Mouse (Mus musculus): Measurements from ENCODE around the gene Tmem135. TPM values are rescaled to one million over a fixed set of nuclear protein-coding genes. Genes with fewer than 3 reads are reported as not detected.

Gene Tmem135
- polyA plus RNA-seq, 1 experiment = 37.5 TPM

GRCm38 (mm10) chr7:89155223-89155622, 248.8 kb downstream of the Tmem135 start:
- DNase-seq (ENCODE audit: extremely low spot score in 1 of 2, low spot score in 1 of 2) = no peak

GRCm38 (mm10) chr7:89151345-89151744, 252.7 kb downstream of the Tmem135 start:
- no peak for DNase-seq (ENCODE audit: extremely low spot score in 1 of 2, low spot score in 1 of 2)

GRCm38 (mm10) chr7:89140640-89141300, 263.3 kb downstream of the Tmem135 start:
- DNase-seq (ENCODE audit: extremely low spot score in 1 of 2, low spot score in 1 of 2) = peak in 1 of 2 experiments; percentile 34

DNA sequence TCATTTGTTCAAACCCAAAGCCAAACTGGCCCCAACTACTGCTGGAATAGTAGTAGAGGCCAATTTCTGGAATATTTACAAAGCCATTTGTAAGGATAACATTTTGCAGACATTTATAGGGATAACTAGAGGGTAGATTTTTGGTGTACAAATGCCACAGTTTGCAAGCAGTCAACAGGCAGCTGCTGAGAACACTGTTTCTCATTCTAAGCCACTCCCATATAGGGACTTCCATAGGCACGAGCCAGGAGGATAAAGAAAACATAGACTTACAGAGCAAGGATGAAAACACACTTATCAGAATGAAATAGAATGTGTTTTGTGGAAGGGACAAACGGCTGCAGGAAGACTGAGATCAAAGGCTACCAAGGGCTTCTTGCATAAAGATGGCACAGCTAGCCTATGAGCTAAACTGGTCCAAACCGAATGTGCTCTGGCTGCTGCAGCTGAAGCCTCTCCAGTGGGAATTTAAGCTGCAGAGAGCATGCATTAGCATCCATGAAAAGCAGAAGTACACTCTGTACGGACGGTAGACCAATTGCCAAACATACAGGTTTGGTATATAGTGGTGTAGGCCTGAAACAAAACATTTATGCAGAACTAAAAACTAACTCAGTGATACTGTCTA, 269.0 kb downstream of the Tmem135 start:
- DNase-seq (ENCODE audit: extremely low spot score in 1 of 2, low spot score in 1 of 2) = no peak

GRCm38 (mm10) chr7:89126063-89126882, 277.7 kb downstream of the Tmem135 start:
- DNase-seq (ENCODE audit: extremely low spot score in 1 of 2, low spot score in 1 of 2) = peak; percentile 21 to 77

DNA sequence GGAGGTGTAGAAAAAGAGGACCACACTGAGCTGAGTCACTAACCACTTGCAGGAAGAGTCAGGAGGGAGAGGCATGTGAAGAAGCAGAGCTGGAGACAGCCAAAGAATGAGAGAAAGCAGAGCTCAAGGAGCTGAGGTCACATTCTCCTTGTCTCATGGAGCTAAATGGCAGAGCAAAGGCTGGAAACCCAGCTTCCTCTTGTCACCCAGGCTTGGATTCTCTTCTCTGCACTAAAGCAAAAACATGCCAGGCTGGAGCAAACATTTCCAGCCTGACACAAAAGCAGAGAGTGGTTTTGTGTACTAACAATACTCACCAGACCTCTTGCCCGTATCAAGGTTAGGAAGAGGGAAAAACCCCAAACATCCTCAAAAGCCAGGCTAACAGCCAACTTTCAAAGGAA, 287.8 kb downstream of the Tmem135 start:
- DNase-seq (ENCODE audit: extremely low spot score in 1 of 2, low spot score in 1 of 2) = no peak

DNA sequence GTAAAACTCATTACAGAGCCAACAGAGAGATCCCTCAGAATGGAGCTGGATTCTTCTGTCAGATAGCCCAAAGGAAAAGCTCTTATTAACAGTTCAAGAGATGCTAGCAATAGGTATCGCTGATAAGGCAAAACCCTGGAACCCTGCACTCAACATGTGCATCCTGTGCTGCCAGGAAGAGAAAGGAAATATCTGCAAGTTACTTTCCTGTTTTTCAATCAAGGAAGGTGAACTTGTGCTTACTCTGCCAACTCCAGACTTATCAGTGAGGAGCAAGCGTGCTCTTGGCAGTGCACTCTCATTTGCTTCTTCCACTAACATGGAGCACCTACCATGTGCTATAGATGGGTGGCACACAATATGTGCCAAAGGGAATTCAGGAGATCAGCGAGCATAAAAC, 288.4 kb downstream of the Tmem135 start:
- no peak for DNase-seq (ENCODE audit: extremely low spot score in 1 of 2, low spot score in 1 of 2)

DNA sequence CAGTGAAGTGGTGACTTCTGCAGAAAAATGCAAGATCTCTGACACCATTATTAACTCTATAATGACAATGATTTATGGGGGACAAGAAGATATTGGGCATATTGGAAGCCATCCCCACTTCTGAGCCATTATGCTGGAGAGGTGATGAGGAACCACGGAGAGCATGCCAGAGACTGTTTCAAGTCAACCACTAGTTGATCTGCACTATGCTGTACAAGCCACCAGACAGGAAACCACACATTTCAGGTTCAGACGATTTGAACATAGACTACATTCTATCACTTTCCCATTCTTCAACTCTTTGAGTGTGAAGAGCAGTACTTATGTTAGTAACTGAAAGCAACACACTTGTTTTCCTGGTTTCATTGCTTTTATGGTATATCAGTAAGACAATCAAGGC, 297.6 kb downstream of the Tmem135 start:
- no peak for DNase-seq (ENCODE audit: extremely low spot score in 1 of 2, low spot score in 1 of 2)

GRCm38 (mm10) chr7:89099756-89100155, 304.3 kb downstream of the Tmem135 start:
- no peak for DNase-seq (ENCODE audit: extremely low spot score in 1 of 2, low spot score in 1 of 2)

Other genes with a start within 250 kb of the Tmem135 start
- 4.7 and 5.0 TPM in 2 replicates for gene Fzd4, start 133 bp upstream of the Tmem135 start, polyA plus RNA-seq (2012; rRNA removed)
- gene Prss23, start 123.0 kb upstream of the Tmem135 start, polyA plus RNA-seq (2012; rRNA removed) = 68.7 and 101 TPM in 2 replicates
- gene Me3, start 228.2 kb upstream of the Tmem135 start, polyA plus RNA-seq (2012; rRNA removed) = 95.0 and 110 TPM in 2 replicates